Mouse (Mus musculus) E14TG2a.4 (cell line): ENCODE measurements around the gene Ugt2b1.
"Not testable (repeated sequence)": the region's sequence is repeated elsewhere in the genome, so short reads cannot be mapped to it uniquely, and the experiment has no call there.

ENCODE experiments used
- H3K27me3 ChIP-seq: 2 replicates; pipeline ENCODE4 v1.6.1; 2014; ENCODE audit warnings: low read length, control low read depth; ENCODE audit not compliant: insufficient read depth
- H3K36me3 ChIP-seq: 2 replicates; pipeline ENCODE4 v1.6.1; 2014; ENCODE audit warnings: low read length, control low read depth; ENCODE audit not compliant: insufficient read depth
- H3K4me1 ChIP-seq: replicated peaks from 2 replicates; pipeline ENCODE4 v1.6.1; 2014; ENCODE audit warnings: low read depth, low read length, control low read depth
- H3K4me3 ChIP-seq: replicated peaks from 2 replicates; pipeline ENCODE4 v1.5.1; 2014; ENCODE audit warnings: mild to moderate bottlenecking, low read length
- H3K9me3 ChIP-seq: 2 replicates; pipeline ENCODE4 v1.6.1; 2014; ENCODE audit warnings: low read length, control low read depth
- CTCF ChIP-seq: conservative IDR thresholded peaks from 2 replicates; pipeline ENCODE4 v1.5.1; 2014; ENCODE audit warnings: low read length
- NANOG ChIP-seq: IDR thresholded peaks from 2 replicates; pipeline ENCODE4 v1.6.1; 2014; ENCODE audit warnings: borderline replicate concordance, low read length, mixed read lengths
- POU5F1 ChIP-seq: IDR thresholded peaks from 2 replicates; pipeline ENCODE4 v1.6.1; 2014; ENCODE audit warnings: low read length, borderline replicate concordance

The Ugt2b1 gene

DNA sequence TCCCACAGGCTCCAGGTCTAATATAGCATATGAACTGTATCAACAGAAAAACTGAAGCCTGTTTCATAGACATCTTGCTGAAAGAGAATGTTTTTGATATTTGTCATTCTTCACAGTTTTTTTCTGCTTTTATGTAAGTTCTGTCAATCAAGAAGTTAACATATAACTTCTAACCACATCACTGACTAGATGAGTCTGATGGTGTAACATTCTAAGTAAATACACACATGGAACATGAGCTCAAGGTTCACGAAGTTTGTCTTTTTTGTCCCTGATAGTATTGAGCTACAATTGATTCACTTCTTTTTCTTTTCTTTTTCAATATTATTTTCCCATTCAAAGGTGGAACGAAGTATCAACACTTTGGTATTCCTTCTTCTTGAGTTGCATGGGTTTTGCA is at the start of gene Ugt2b1:
TSS of gene Ugt2b1 (minus strand) at position 105 of the 400 bp plus-strand sequence.
- no peaks in the 10 kb centered on the region for H3K4me1 ChIP-seq
- H3K36me3 ChIP-seq = no peaks in the 10 kb centered on the region
- H3K9me3 ChIP-seq = no peaks in the 10 kb centered on the region
- no peaks in the 10 kb centered on the region for H3K27me3 ChIP-seq
- no peak within 1 kb of the TSS for H3K4me3 ChIP-seq
- TF ChIP-seq POU5F1 = no peak
- TF ChIP-seq CTCF = no peak
- no peak for TF ChIP-seq NANOG

DNA sequence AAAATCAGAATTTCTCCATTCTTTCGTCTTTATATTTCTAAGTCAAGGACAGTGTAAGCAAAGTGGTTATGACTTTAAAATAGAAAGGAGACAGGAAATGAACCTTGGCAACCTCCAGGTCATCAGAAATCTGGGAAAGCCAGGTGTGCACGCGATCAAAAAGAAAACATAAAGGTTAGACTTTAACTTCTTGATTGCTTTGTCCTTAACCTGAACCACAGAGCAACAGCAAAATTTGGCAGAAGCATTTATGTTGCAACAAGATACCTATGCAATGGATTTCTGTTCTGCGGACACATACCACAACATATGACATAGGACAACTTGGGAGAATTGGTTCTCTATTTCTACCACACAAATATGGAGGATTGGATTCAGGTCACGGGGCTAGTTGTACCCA is 40.9 kb upstream of the Ugt2b1 start:
- H3K4me3 ChIP-seq, H3K27me3 ChIP-seq, H3K4me1 ChIP-seq, H3K9me3 ChIP-seq, H3K36me3 ChIP-seq: not testable (repeated sequence)

DNA sequence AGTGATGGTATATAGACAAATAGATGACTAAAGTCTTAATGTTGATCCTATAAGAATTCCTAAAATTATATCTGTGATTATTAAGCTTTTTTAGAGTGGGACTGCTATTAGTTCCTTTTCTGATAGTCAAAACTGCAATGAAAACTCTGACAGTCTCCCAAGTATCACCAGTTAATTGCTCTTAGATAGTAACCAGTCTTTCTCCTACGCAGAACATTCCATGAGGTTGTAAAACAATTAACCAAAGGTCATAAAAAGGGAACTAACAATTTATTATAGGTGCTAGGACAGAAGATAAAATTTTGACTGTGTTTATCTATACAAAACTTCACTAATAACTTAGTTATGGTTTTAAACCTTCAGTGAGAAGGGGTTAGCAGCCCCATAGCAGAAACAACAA is 36.5 kb upstream of the Ugt2b1 start:
- not testable (repeated sequence) for H3K4me3 ChIP-seq, H3K4me1 ChIP-seq, H3K36me3 ChIP-seq, H3K27me3 ChIP-seq
- H3K9me3 ChIP-seq = peaks cover 11% of the 10 kb centered on the region

DNA sequence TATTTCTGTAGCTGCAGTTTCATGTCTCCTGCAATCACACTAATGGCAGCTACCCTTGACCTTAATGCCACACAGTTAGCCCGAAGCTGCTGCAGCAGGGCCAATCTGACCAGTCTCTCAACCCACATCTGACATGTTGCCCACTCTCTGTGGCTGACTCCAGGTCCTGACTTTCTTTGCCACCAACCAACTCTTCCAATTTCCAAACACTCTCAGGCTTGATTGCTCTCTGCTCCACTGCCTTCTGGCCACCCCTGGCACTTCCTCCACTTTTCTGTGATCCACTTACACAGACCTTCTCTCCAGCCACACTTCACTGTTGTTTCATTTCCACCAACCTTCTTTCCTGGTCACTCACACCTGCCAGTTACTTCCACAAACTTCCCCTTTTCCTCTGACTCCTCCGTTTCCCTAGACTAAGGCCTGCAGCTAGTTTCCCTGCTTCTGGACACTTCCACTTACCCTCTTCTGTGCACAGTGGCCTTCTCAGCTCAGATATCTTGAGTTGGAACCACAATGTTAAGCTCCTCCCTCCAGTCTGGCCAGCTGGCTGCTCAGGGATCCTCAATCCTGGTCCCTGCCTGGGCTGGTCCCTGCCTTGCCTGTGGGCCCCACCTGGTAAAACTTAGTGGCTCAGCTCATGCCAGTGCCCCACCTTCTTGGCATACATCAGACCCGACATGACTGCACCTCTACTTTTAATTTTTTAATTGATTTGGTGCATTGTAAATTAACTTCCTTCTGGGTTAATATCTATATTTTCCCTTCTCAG is 35.4 kb upstream of the Ugt2b1 start:
- H3K27me3 ChIP-seq = no peaks in the 10 kb centered on the region

DNA sequence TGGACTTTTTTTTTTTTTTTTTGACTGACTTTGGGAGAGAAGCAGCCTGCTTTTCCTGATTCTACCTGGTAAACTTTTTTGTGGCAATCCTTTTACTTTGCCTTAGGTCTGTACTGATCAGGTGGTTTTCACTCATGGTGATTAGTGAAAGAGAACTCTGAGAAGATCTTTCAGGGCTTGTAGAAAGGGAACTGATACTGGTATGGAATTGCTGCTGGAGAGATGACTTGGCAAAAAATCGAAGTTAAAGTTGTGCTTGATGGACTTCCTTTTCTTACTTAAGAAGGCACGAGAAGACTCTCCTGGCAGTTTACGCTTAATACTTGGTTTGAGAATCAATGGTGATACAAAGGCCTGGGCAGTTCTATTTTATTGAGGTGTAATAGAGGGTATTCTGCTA is 34.2 kb upstream of the Ugt2b1 start:
- TF ChIP-seq NANOG (no peak), POU5F1 (no peak), CTCF (no peak)
- Histone ChIP-seq H3K4me1 (no peaks in the 10 kb centered on the region), H3K36me3 (no peaks in the 10 kb centered on the region), H3K4me3 (no peak overlapping the region), H3K9me3 (peaks cover 11% of the 10 kb centered on the region), H3K27me3 (no peaks in the 10 kb centered on the region)

More for the DNA sequence above, 35.4 kb upstream of the Ugt2b1 start:
- Histone ChIP-seq H3K36me3 (no peaks in the 10 kb centered on the region), H3K4me3 (no peak overlapping the region), H3K9me3 (peaks cover 11% of the 10 kb centered on the region), H3K4me1 (no peaks in the 10 kb centered on the region)
- TF ChIP-seq NANOG (no peak), CTCF (no peak), POU5F1 (no peak)

DNA sequence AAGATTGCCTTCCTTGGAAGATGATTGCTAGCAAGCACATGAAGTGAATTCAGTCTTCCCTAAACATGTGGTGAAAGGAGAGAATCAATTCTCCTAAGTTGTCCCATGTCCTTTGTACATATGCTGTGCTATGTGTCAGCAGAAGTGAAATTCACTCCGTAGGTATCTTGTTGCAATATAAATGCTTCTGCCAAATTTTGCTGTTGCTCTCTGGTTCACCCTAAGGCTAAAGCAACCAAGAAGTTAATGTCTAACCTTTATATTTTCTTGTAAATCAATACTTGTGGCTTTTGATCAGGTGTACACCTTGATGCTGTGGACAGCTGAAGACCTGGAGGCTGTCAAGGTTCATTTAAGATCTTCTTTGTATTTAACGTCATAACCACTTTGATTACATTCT is 15.8 kb upstream of the Ugt2b1 start:
- H3K9me3 ChIP-seq = no peaks in the 10 kb centered on the region
- TF ChIP-seq POU5F1 (no peak), NANOG (no peak), CTCF (no peak)
- no peaks in the 10 kb centered on the region for H3K36me3 ChIP-seq
- no peak overlapping the region for H3K4me3 ChIP-seq
- no peaks in the 10 kb centered on the region for H3K4me1 ChIP-seq
- no peaks in the 10 kb centered on the region for H3K27me3 ChIP-seq

DNA sequence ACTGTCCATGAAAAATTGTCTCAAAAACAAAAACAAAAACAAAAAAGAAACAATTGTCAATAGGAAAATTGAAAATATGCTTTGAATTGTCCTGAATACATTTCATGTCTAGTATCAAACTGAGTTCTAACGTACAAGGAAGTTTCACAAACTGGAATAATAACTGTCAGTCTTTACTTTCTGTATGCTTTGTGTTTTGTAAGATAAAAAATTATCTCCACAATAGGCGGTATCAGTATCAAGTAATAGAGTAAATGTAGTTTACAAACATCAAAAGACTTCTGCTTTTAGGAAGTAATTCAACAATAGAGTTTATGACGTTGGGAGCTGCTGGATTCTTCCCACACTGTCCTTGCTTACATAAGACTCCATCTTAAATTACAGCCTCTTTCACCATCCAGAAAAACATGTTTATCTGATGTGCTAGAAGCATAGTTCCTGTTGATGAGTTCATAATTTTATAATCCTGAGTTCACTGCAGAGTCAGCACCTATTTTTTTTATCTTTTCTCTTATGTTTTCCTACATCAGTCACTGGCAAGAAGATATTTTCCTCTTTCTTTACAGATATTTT is 5.6 kb downstream of the Ugt2b1 start:
- Histone ChIP-seq H3K9me3 (no peaks in the 10 kb centered on the region), H3K36me3 (no peaks in the 10 kb centered on the region), H3K27me3 (no peaks in the 10 kb centered on the region), H3K4me3 (no peak overlapping the region), H3K4me1 (no peaks in the 10 kb centered on the region)
- no peak for TF ChIP-seq NANOG
- no peak for TF ChIP-seq POU5F1
- TF ChIP-seq CTCF = no peak

DNA sequence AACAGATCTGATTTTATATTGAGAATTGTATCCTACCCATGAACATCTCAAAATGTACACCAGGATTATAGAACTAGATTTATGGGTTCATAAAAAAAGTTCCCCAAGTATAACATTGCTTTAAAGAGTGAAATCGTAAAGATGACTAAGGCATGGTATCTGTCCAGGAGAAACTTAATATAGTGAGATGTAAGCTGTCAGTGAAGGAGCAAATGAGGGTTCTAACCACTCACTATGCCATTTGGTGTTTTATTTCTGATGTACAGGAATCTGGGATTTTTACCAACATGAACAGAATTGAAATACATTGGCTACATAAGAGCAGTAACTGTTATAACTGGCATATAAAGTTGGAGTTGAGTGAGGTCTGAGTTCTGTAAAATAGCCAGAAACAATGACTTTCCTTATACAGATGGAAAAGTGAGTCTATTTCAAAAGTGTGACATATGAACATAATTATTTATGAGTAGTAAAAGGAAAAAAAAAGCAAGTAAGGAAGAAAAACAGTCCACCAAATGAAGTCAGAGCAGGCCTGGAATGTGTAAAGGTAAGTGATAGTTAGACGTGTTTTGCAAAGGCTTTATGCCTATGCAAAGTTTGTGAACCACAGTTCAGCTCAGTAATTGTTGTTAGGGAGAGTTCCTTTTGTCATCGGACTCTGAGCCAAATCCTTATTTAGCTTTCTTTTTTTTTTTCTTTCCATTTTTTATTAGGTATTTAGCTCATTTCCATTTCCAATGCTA is 14.8 kb downstream of the Ugt2b1 start:
- Histone ChIP-seq H3K4me1 (no peaks in the 10 kb centered on the region), H3K4me3 (no peak overlapping the region), H3K36me3 (no peaks in the 10 kb centered on the region), H3K27me3 (no peaks in the 10 kb centered on the region), H3K9me3 (no peaks in the 10 kb centered on the region)
- no peak for TF ChIP-seq CTCF
- TF ChIP-seq POU5F1 = no peak
- TF ChIP-seq NANOG = no peak
